Mouse (Mus musculus) liver, postnatal 0 days (tissue): ENCODE data around the gene Sox6. TPM values are rescaled to one million over a fixed set of nuclear protein-coding genes. Genes with fewer than 3 reads are reported as not detected.

Experiments used
- ATAC-seq: fragments of 200-750 bp; cut with Nextera tagmentation; 2 replicates; pipeline ENCODE4 v1.8.0; 2017; ENCODE audit warnings: mild to moderate bottlenecking, moderate library complexity
- DNase-seq: peaks from one replicate; pipeline ENCODE4 v3.0.0-alpha.2; 2016
- H3K27ac ChIP-seq: fragments of 300-500 bp; sonication (generic); 2 replicates; pipeline ENCODE4 v1.5.1; 2014; ENCODE audit warnings: antibody characterized with exemption, moderate library complexity, mild to moderate bottlenecking, low read depth
- H3K27me3 ChIP-seq: fragments of 300-500 bp; sonication (generic); 2 replicates; pipeline ENCODE4 v1.6.1; 2014; ENCODE audit warnings: low read length, control low read depth, mixed read lengths; ENCODE audit not compliant: insufficient read depth
- H3K36me3 ChIP-seq: fragments of 300-500 bp; sonication (generic); replicated peaks from 2 replicates; pipeline ENCODE4 v1.6.1; 2014; ENCODE audit warnings: mild to moderate bottlenecking, control low read depth, low read length, moderate library complexity, mixed read lengths; ENCODE audit not compliant: insufficient read depth
- H3K4me1 ChIP-seq: fragments of 300-500 bp; sonication (generic); 2 replicates; pipeline ENCODE4 v1.6.1; 2014; ENCODE audit warnings: antibody characterized with exemption, mild to moderate bottlenecking, control low read depth; ENCODE audit not compliant: insufficient read depth
- H3K4me2 ChIP-seq: fragments of 300-500 bp; sonication (generic); 2 replicates; pipeline ENCODE4 v1.6.1; 2014; ENCODE audit warnings: low read depth, mild to moderate bottlenecking, low read length, moderate library complexity, mixed read lengths
- H3K4me3 ChIP-seq: fragments of 300-500 bp; sonication (generic); 2 replicates; pipeline ENCODE4 v1.5.1; 2014; ENCODE audit warnings: low read depth, low read length
- H3K9ac ChIP-seq: fragments of 300-500 bp; sonication (generic); replicated peaks from 2 replicates; pipeline ENCODE4 v1.6.1; 2014; ENCODE audit warnings: mild to moderate bottlenecking, moderate library complexity
- H3K9me3 ChIP-seq: fragments of 300-500 bp; sonication (generic); 2 replicates; pipeline ENCODE4 v1.6.1; 2016; ENCODE audit warnings: mild to moderate bottlenecking, control low read depth, low read length, mixed read lengths
- CTCF ChIP-seq: sonication (generic); IDR thresholded peaks from 2 replicates; pipeline ENCODE4 v1.5.1; 2016; ENCODE audit warnings: antibody characterized with exemption, low read depth
- EP300 ChIP-seq: IDR thresholded peaks from 2 replicates; pipeline ENCODE4 v1.6.1; 2016; ENCODE audit warnings: antibody characterized with exemption, low read depth, mild to moderate bottlenecking
- WGBS: fragments of 180-500 bp; shearing (Covaris S2); extraction: QIAGEN DNeasy Blood & Tissue Kit; methylation state at CpG from one replicate; pipeline ENCODE4 v1.1.7; 2014; ENCODE audit not compliant: insufficient replicate concordance; 5-methylcytosine and 5-hydroxymethylcytosine counted together
- polyA plus RNA-seq: library from polyadenylated mRNA; unstranded; fragments of >200 nt; fragmentation: Nextera tagmentation; extraction: Ambion mirVana; gene quantifications from 2 replicates; pipeline ENCODE4 v1.2.1, GENCODE M21; 2015

Sox6 gene
- polyA plus RNA-seq, 1 experiment from 2014 or later, result 44.4 TPM

GRCm38 (mm10) chr7:115780148-115780547 lies 258.4 kb downstream of the Sox6 start:
- Histone ChIP-seq H3K27ac (no peak overlapping the region), H3K9ac (no peak overlapping the region), H3K36me3 (peaks cover 4% of the 10 kb centered on the region; the same call in 1 of the 2 replicates), H3K27me3 (no peaks in the 10 kb centered on the region), H3K4me2 (no peak overlapping the region), H3K4me3 (no peak overlapping the region), H3K9me3 (no peaks in the 10 kb centered on the region), H3K4me1 (no peaks in the 10 kb centered on the region)
- 81% methylated on average over 4 of the region's 4 CpGs for WGBS
- DNase-seq, result no peak
- no peak for TF ChIP-seq CTCF
- no peak for TF ChIP-seq EP300
- no peak for ATAC-seq

GRCm38 (mm10) chr7:115779544-115779943 lies 259.1 kb downstream of the Sox6 start:
- no peak overlapping the region for H3K4me2 ChIP-seq
- H3K4me3 ChIP-seq, result no peak overlapping the region
- H3K27me3 ChIP-seq, result no peaks in the 10 kb centered on the region
- no peaks in the 10 kb centered on the region for H3K4me1 ChIP-seq
- no peak for ATAC-seq
- no peaks in the 10 kb centered on the region for H3K9me3 ChIP-seq
- peaks cover 8% of the 10 kb centered on the region for H3K36me3 ChIP-seq
- H3K9ac ChIP-seq, result no peak overlapping the region
- WGBS, result 95% methylated on average over 2 of the region's 2 CpGs
- no peak overlapping the region for H3K27ac ChIP-seq
- no peak for DNase-seq
- TF ChIP-seq CTCF (no peak), EP300 (no peak)

- no peak overlapping the region for H3K27ac ChIP-seq
- no peak overlapping the region for H3K9ac ChIP-seq
- 76% methylated on average over 7 of the region's 7 CpGs for WGBS
- DNase-seq, result no peak
- peaks cover 8% of the 10 kb centered on the region for H3K36me3 ChIP-seq
- no peak for ATAC-seq
- no peaks in the 10 kb centered on the region for H3K9me3 ChIP-seq
- no peaks in the 10 kb centered on the region for H3K4me1 ChIP-seq
- no peaks in the 10 kb centered on the region for H3K27me3 ChIP-seq
- no peak overlapping the region for H3K4me2 ChIP-seq
- TF ChIP-seq CTCF (no peak), EP300 (no peak)
- no peak overlapping the region for H3K4me3 ChIP-seq
These were observed 261.9 kb downstream of the Sox6 start for GRCm38 (mm10) chr7:115776736-115777135.

- H3K27ac ChIP-seq, result no peak overlapping the region
- TF ChIP-seq CTCF, result no peak
- TF ChIP-seq EP300, result no peak
- 51% methylated on average over 5 of the region's 5 CpGs for WGBS
- H3K4me1 ChIP-seq, result no peaks in the 10 kb centered on the region
- H3K9me3 ChIP-seq, result no peaks in the 10 kb centered on the region
- H3K27me3 ChIP-seq, result no peaks in the 10 kb centered on the region
- peaks cover 8% of the 10 kb centered on the region for H3K36me3 ChIP-seq
- no peak overlapping the region for H3K9ac ChIP-seq
- no peak for DNase-seq
- no peak for ATAC-seq
- no peak overlapping the region for H3K4me3 ChIP-seq
- no peak overlapping the region for H3K4me2 ChIP-seq
These were observed 262.3 kb downstream of the Sox6 start for GRCm38 (mm10) chr7:115776324-115776723.

- no peaks in the 10 kb centered on the region for H3K4me1 ChIP-seq
- no peaks in the 10 kb centered on the region for H3K36me3 ChIP-seq
- ATAC-seq (no peak), DNase-seq (no peak)
- no peak overlapping the region for H3K4me3 ChIP-seq
- H3K9me3 ChIP-seq, result no peaks in the 10 kb centered on the region
- H3K9ac ChIP-seq, result no peak overlapping the region
- no peak overlapping the region for H3K27ac ChIP-seq
- 91% methylated on average over 8 of the region's 8 CpGs for WGBS
- TF ChIP-seq CTCF (no peak), EP300 (no peak)
- no peak overlapping the region for H3K4me2 ChIP-seq
- no peaks in the 10 kb centered on the region for H3K27me3 ChIP-seq
These were observed 272.3 kb downstream of the Sox6 start for GRCm38 (mm10) chr7:115766316-115766715.

GRCm38 (mm10) chr7:115763851-115764250 lies 274.7 kb downstream of the Sox6 start:
- TF ChIP-seq CTCF (no peak), EP300 (no peak)
- Histone ChIP-seq H3K36me3 (no peaks in the 10 kb centered on the region), H3K27me3 (no peaks in the 10 kb centered on the region), H3K4me2 (no peak overlapping the region), H3K27ac (no peak overlapping the region), H3K9me3 (no peaks in the 10 kb centered on the region), H3K4me3 (no peak overlapping the region), H3K4me1 (no peaks in the 10 kb centered on the region), H3K9ac (no peak overlapping the region)
- WGBS, result 57% methylated on average over 2 of the region's 2 CpGs
- ATAC-seq, result no peak
- no peak for DNase-seq

GRCm38 (mm10) chr7:115758172-115758571 lies 280.4 kb downstream of the Sox6 start:
- Histone ChIP-seq H3K27ac (no peak overlapping the region), H3K27me3 (no peaks in the 10 kb centered on the region), H3K9me3 (no peaks in the 10 kb centered on the region), H3K4me3 (no peak overlapping the region), H3K36me3 (no peaks in the 10 kb centered on the region), H3K9ac (no peak overlapping the region), H3K4me2 (no peak overlapping the region), H3K4me1 (no peaks in the 10 kb centered on the region)
- DNase-seq (no peak), ATAC-seq (no peak)
- WGBS, result 33% methylated on average over 1 of the region's 1 CpGs
- TF ChIP-seq EP300, result no peak
- TF ChIP-seq CTCF, result no peak
